Mouse (Mus musculus) CH12.LX (cell line): ENCODE results near the gene Zfp735. TPM values are rescaled to one million over a fixed set of nuclear protein-coding genes. Genes with fewer than 3 reads are reported as not detected.

Experiments
- polyA plus RNA-seq: library from polyadenylated mRNA; unstranded; fragments of >175 nt; gene quantifications from 2 replicates; pipeline ENCODE4 v1.2.1, GENCODE M21; 2012; ENCODE audit warnings: low read depth; ENCODE audit not compliant: insufficient read length
- total RNA-seq, 2 experiments: library from RNA; depleted of rRNA; stranded (reverse); fragments of 300-350 nt in 1 of 2; fragments of >200 nt in 1 of 2; gene quantifications; 2 replicates each; pipeline ENCODE4 v1.2.3; 2012 to 2014

The Zfp735 gene
- total and polyA plus RNA-seq, 3 experiments: not detected

Other genes starting within 250 kb of the Zfp735 start
- gene Olfr380, start 231.3 kb upstream of the Zfp735 start, total RNA-seq (2012; rRNA removed): not detected in 2 replicates
- not detected in 2 replicates for gene Olfr380, start 231.3 kb upstream of the Zfp735 start, total RNA-seq (2014; rRNA removed)
- not detected in 2 replicates for gene Olfr380, start 231.3 kb upstream of the Zfp735 start, polyA plus RNA-seq
- gene Olfr381, start 197.2 kb upstream of the Zfp735 start, total RNA-seq (2012; rRNA removed): not detected in 2 replicates
- not detected in 2 replicates for gene Olfr381, start 197.2 kb upstream of the Zfp735 start, total RNA-seq (2014; rRNA removed)
- not detected in 2 replicates for gene Olfr381, start 197.2 kb upstream of the Zfp735 start, polyA plus RNA-seq
- not detected in 2 replicates for gene Olfr382, start 171.6 kb upstream of the Zfp735 start, total RNA-seq (2012; rRNA removed)
- gene Olfr382, start 171.6 kb upstream of the Zfp735 start, total RNA-seq (2014; rRNA removed): not detected in 2 replicates
- gene Olfr382, start 171.6 kb upstream of the Zfp735 start, polyA plus RNA-seq: not detected in 2 replicates
- not detected in 2 replicates for gene Olfr385, start 95.8 kb upstream of the Zfp735 start, total RNA-seq (2012; rRNA removed)
- not detected in 2 replicates for gene Olfr385, start 95.8 kb upstream of the Zfp735 start, total RNA-seq (2014; rRNA removed)
- not detected in 2 replicates for gene Olfr385, start 95.8 kb upstream of the Zfp735 start, polyA plus RNA-seq
- gene Olfr384, start 90.2 kb upstream of the Zfp735 start, total RNA-seq (2012; rRNA removed): not detected in 2 replicates
- not detected in 2 replicates for gene Olfr384, start 90.2 kb upstream of the Zfp735 start, total RNA-seq (2014; rRNA removed)
- not detected in 2 replicates for gene Olfr384, start 90.2 kb upstream of the Zfp735 start, polyA plus RNA-seq
- not detected in 2 replicates for gene Olfr389, start 91.9 kb downstream of the Zfp735 start, total RNA-seq (2012; rRNA removed)
- not detected in 2 replicates for gene Olfr389, start 91.9 kb downstream of the Zfp735 start, total RNA-seq (2014; rRNA removed)
- gene Olfr389, start 91.9 kb downstream of the Zfp735 start, polyA plus RNA-seq: not detected in 2 replicates
- gene Olfr390, start 94.2 kb downstream of the Zfp735 start, total RNA-seq (2012; rRNA removed): not detected in 2 replicates
- gene Olfr390, start 94.2 kb downstream of the Zfp735 start, total RNA-seq (2014; rRNA removed): not detected in 2 replicates
- not detected in 2 replicates for gene Olfr390, start 94.2 kb downstream of the Zfp735 start, polyA plus RNA-seq
- gene Olfr391-ps, start 114.3 kb downstream of the Zfp735 start, total RNA-seq (2012; rRNA removed): not detected in 2 replicates
- gene Olfr391-ps, start 114.3 kb downstream of the Zfp735 start, total RNA-seq (2014; rRNA removed): not detected in 2 replicates
- not detected in 2 replicates for gene Olfr391-ps, start 114.3 kb downstream of the Zfp735 start, polyA plus RNA-seq
- not detected in 2 replicates for gene Olfr392, start 128.3 kb downstream of the Zfp735 start, total RNA-seq (2012; rRNA removed)
- gene Olfr392, start 128.3 kb downstream of the Zfp735 start, total RNA-seq (2014; rRNA removed): not detected in 2 replicates
- not detected in 2 replicates for gene Olfr392, start 128.3 kb downstream of the Zfp735 start, polyA plus RNA-seq
- not detected in 2 replicates for gene Olfr393, start 162.7 kb downstream of the Zfp735 start, total RNA-seq (2012; rRNA removed)
- not detected in 2 replicates for gene Olfr393, start 162.7 kb downstream of the Zfp735 start, total RNA-seq (2014; rRNA removed)
- gene Olfr393, start 162.7 kb downstream of the Zfp735 start, polyA plus RNA-seq: not detected in 2 replicates
- gene Olfr394, start 202.0 kb downstream of the Zfp735 start, total RNA-seq (2012; rRNA removed): not detected in 2 replicates
- not detected in 2 replicates for gene Olfr394, start 202.0 kb downstream of the Zfp735 start, total RNA-seq (2014; rRNA removed)
- not detected in 2 replicates for gene Olfr394, start 202.0 kb downstream of the Zfp735 start, polyA plus RNA-seq
- not detected in 2 replicates for gene Olfr395, start 220.5 kb downstream of the Zfp735 start, total RNA-seq (2012; rRNA removed)
- not detected in 2 replicates for gene Olfr395, start 220.5 kb downstream of the Zfp735 start, total RNA-seq (2014; rRNA removed)
- not detected in 2 replicates for gene Olfr395, start 220.5 kb downstream of the Zfp735 start, polyA plus RNA-seq
- gene Olfr23, start 247.9 kb downstream of the Zfp735 start, total RNA-seq (2012; rRNA removed): not detected in 2 replicates
- not detected in 2 replicates for gene Olfr23, start 247.9 kb downstream of the Zfp735 start, total RNA-seq (2014; rRNA removed)
- not detected in 2 replicates for gene Olfr23, start 247.9 kb downstream of the Zfp735 start, polyA plus RNA-seq